Mouse (Mus musculus) limb, embryonic 14.5 days (tissue): ENCODE results near the gene Cisd1. TPM values are rescaled to one million over a fixed set of nuclear protein-coding genes. Genes with fewer than 3 reads are reported as not detected.

Source experiments
- ATAC-seq: fragments of 200-750 bp; cut with Nextera tagmentation; 2 replicates; pipeline ENCODE4 v1.8.0; 2017; ENCODE audit warnings: low read depth, moderate number of reproducible peaks, moderate TSS enrichment; ENCODE audit not compliant: low FRiP score
- DNase-seq: peaks from one replicate; pipeline ENCODE4 v3.0.0-alpha.2; 2015; ENCODE audit warnings: low spot score
- H3K27ac ChIP-seq: fragments of 300-500 bp; sonication (generic); replicated peaks from 2 replicates; pipeline ENCODE4 v1.5.1; 2014; ENCODE audit warnings: low read depth, mild to moderate bottlenecking, low read length, moderate library complexity, mixed read lengths
- H3K27me3 ChIP-seq: fragments of 300-500 bp; sonication (generic); 2 replicates; pipeline ENCODE4 v1.6.1; 2014; ENCODE audit warnings: low read length, mixed read lengths; ENCODE audit not compliant: control insufficient read depth, insufficient read depth
- H3K36me3 ChIP-seq: fragments of 300-500 bp; sonication (generic); 2 replicates; pipeline ENCODE4 v1.6.1; 2014; ENCODE audit warnings: mild to moderate bottlenecking, low read length, moderate library complexity, mixed read lengths; ENCODE audit not compliant: control insufficient read depth, insufficient read depth
- H3K4me1 ChIP-seq: fragments of 300-500 bp; sonication (generic); 2 replicates; pipeline ENCODE4 v1.6.1; 2014; ENCODE audit warnings: antibody characterized with exemption, low read length, mixed read lengths; ENCODE audit not compliant: control insufficient read depth, insufficient read depth
- H3K4me2 ChIP-seq: fragments of 300-500 bp; sonication (generic); replicated peaks from 2 replicates; pipeline ENCODE4 v1.6.1; 2014; ENCODE audit warnings: low read depth, mild to moderate bottlenecking, low read length, moderate library complexity; ENCODE audit not compliant: severe bottlenecking
- H3K4me3 ChIP-seq: fragments of 300-500 bp; sonication (generic); replicated peaks from 2 replicates; pipeline ENCODE4 v1.5.1; 2014; ENCODE audit warnings: low read length
- H3K9ac ChIP-seq: fragments of 300-500 bp; sonication (generic); 2 replicates; pipeline ENCODE4 v1.6.1; 2014; ENCODE audit warnings: mild to moderate bottlenecking, low read depth, low read length, moderate library complexity; ENCODE audit not compliant: severe bottlenecking
- H3K9me3 ChIP-seq: fragments of 300-500 bp; sonication (generic); 2 replicates; pipeline ENCODE4 v1.6.1; 2016; ENCODE audit warnings: low read length; ENCODE audit not compliant: control insufficient read depth
- POLR2A ChIP-seq: fragments of 200-500 bp; IDR thresholded peaks from 2 replicates; pipeline ENCODE4 v1.8.0; 2012; ENCODE audit warnings: inconsistent platforms, mild to moderate bottlenecking, moderate library complexity, borderline replicate concordance; ENCODE audit not compliant: insufficient read depth, insufficient read length; ENCODE audit errors: extremely low read depth
- WGBS: fragments of 180-500 bp; shearing (Covaris S2); extraction: QIAGEN DNeasy Blood & Tissue Kit; methylation state at CpG from one replicate; pipeline ENCODE4 v1.1.7; 2014; 5-methylcytosine and 5-hydroxymethylcytosine counted together
- polyA plus RNA-seq, 2 experiments: library from polyadenylated mRNA; depleted of rRNA in 1 of 2; stranded (reverse) in 1 of 2; unstranded in 1 of 2; fragments of >200 nt; fragmentation: Nextera tagmentation in 1 of 2; extraction: Ambion mirVana in 1 of 2; gene quantifications; 2 replicates each; pipeline versions ENCODE4 v1.2.1 to v1.2.3; 2012 to 2014

Cisd1 gene
- polyA plus RNA-seq, 2 experiments = 35.7 to 80.0 TPM

DNA sequence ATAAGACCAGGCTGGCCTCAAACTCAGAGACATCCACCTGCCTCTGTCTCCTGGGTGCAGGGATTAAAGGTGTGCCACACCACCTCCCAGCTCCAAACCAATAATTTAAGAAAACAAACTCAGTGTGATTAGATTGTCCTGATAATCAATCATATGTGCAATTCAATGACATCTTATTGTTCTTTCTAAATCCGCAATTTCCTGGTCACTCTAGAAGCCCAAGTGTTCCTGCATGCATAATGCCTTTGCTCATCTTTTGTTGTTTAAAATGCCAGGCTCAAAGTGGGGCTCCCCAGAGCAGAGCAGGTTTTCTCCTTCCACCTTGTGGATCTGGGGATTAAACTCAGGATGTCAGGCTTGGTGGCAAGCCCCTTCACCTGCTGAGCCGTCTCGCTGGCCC lies 34.5 kb downstream of the Cisd1 start:
- H3K27ac ChIP-seq = no peak overlapping the region
- H3K36me3 ChIP-seq = no peaks in the 10 kb centered on the region
- H3K4me3 ChIP-seq = no peak overlapping the region
- H3K9ac ChIP-seq = no peak overlapping the region
- TF ChIP-seq POLR2A = no peak
- H3K4me2 ChIP-seq = no peak overlapping the region
- H3K27me3 ChIP-seq = no peaks in the 10 kb centered on the region
- H3K4me1 ChIP-seq = no peaks in the 10 kb centered on the region
- ATAC-seq (no peak), DNase-seq (no peak)
- no peaks in the 10 kb centered on the region for H3K9me3 ChIP-seq
- 73% methylated on average over 3 of the region's 3 CpGs for WGBS

DNA sequence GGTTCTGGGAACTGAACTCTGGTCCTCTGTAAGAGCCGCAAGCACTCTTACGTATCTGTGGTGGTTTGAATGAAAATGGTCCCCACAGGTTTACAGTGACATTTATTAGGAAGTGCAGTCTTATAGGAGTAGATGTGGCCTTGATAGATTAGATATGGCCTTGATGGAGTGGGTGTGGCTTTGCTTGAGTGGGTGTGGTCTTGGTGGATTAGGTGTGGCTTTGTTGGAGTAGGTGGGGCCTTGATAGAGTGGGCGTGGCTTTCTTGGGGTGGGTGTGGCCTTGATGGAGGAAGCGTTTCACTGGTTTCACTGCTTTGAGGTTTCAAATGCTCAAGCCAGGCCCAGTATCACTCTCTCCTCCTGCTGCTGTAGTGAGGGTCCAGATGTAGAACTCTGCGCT lies 36.6 kb downstream of the Cisd1 start:
- no peak overlapping the region for H3K9ac ChIP-seq
- H3K27me3 ChIP-seq = no peaks in the 10 kb centered on the region
- TF ChIP-seq POLR2A = no peak
- ATAC-seq = no peak
- H3K36me3 ChIP-seq = no peaks in the 10 kb centered on the region
- DNase-seq = no peak
- no peaks in the 10 kb centered on the region for H3K9me3 ChIP-seq
- H3K4me2 ChIP-seq = no peak overlapping the region
- 88% methylated on average over 5 of the region's 5 CpGs for WGBS
- no peak overlapping the region for H3K4me3 ChIP-seq
- no peak overlapping the region for H3K27ac ChIP-seq
- H3K4me1 ChIP-seq = no peaks in the 10 kb centered on the region

DNA sequence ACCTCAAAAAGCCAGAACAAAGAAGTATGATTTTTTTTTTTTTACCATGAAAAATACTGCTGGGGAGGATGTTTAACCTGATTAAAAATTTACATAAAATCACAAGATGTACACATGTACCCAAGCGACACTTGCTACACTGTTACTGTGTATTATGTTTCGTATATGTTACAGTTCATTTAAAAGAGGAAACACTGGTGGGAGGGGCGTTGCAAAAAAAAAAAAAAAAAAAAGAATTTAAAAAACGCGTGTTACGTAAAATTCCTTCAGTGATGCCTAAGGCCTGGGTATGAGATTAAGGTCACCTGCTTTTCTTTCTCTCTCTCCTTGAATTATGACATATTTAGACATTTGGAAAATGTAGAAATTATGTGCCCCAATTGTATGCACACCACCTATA lies 38.0 kb downstream of the Cisd1 start:
- no peak overlapping the region for H3K27ac ChIP-seq
- no peaks in the 10 kb centered on the region for H3K36me3 ChIP-seq
- H3K4me1 ChIP-seq = no peaks in the 10 kb centered on the region
- no peak for ATAC-seq
- H3K4me3 ChIP-seq = no peak overlapping the region
- whole genome bisulfite sequencing = 67% methylated on average over 6 of the region's 6 CpGs
- no peak overlapping the region for H3K9ac ChIP-seq
- TF ChIP-seq POLR2A = no peak
- H3K4me2 ChIP-seq = no peak overlapping the region
- no peaks in the 10 kb centered on the region for H3K9me3 ChIP-seq
- no peak for DNase-seq
- H3K27me3 ChIP-seq = no peaks in the 10 kb centered on the region

DNA sequence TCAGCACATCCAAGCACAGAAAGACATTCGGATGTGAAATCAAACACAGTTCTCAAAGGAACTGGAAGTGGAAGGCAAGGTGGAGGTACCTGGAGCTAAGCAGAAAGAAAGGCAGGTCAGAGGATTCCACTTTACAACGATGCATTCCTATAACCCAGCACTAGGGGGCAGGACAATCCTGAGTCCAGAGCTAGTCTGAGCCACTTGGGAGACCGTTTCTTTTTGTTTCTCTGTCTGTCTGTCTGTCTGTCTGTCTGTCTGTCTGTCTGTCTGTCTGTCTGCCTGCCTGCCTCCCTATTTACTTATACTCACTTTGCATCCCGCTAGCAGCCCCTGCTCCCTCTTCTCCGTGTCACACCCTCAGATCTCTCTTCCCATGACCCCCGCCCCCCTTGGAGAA lies 38.6 kb downstream of the Cisd1 start:
- DNase-seq (peak; percentile 51), ATAC-seq (no peak)
- H3K27me3 ChIP-seq = no peaks in the 10 kb centered on the region
- no peak overlapping the region for H3K27ac ChIP-seq
- H3K4me3 ChIP-seq = no peak overlapping the region
- H3K9me3 ChIP-seq = no peaks in the 10 kb centered on the region
- peak overlapping the region; percentile 32; the same call in 1 of the 2 replicates for H3K4me2 ChIP-seq
- no peaks in the 10 kb centered on the region for H3K4me1 ChIP-seq
- TF ChIP-seq POLR2A = no peak
- WGBS = 20% methylated on average over 6 of the region's 6 CpGs
- H3K9ac ChIP-seq = no peak overlapping the region
- no peaks in the 10 kb centered on the region for H3K36me3 ChIP-seq

DNA sequence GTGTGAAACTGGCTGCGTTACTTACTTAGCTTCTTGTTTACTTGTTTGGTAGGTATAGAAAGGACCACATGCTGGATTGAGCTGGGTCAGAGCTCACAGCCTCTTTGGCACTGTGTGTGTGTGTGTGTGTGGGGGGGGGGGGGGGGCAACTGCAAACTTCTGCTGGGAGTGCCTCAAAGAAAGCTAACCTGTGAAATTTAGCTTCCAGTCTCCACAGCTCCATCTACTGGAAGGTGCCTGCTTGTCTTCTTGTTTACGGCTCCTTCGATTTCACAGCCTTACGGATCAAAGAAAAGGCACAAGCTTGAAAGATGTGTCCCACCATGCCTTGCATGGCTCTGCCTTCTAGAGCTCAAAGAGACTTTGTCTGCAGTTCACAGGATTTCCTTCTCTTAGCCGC lies 42.3 kb downstream of the Cisd1 start:
- Histone ChIP-seq H3K9me3 (no peaks in the 10 kb centered on the region), H3K4me3 (no peak overlapping the region), H3K4me1 (no peaks in the 10 kb centered on the region), H3K4me2 (no peak overlapping the region), H3K27me3 (no peaks in the 10 kb centered on the region), H3K27ac (no peak overlapping the region), H3K36me3 (no peaks in the 10 kb centered on the region), H3K9ac (no peak overlapping the region)
- TF ChIP-seq POLR2A = no peak
- no peak for DNase-seq
- 22% methylated on average over 5 of the region's 5 CpGs for WGBS
- ATAC-seq = no peak

DNA sequence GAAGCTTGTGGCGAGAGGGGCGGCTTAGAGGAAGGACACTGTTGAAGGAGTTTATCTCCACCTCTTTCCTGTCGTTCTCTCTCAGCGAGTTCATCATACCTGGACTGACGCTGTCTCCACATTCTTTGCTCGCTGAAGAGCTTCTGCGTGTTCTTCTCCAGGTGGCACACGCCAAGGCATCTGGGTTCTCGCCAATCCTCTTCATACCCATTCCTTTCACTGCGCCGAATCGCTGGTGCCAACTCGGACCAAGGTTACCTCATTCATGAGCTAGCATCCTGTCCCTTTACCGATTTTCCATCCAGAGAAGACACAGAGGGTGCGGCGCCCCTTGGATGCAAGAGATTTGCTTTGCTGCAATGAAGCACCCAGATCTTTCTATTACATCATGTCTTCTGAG lies 44.6 kb downstream of the Cisd1 start:
- WGBS = 83% methylated on average over 16 of the region's 16 CpGs
- no peak for ATAC-seq

More for the DNA sequence above, 44.6 kb downstream of the Cisd1 start:
- no peak overlapping the region for H3K27ac ChIP-seq
- H3K36me3 ChIP-seq = no peaks in the 10 kb centered on the region
- no peaks in the 10 kb centered on the region for H3K27me3 ChIP-seq
- no peak for DNase-seq
- no peak overlapping the region; the same call in 1 of the 2 replicates for H3K9ac ChIP-seq
- H3K9me3 ChIP-seq = no peaks in the 10 kb centered on the region
- H3K4me3 ChIP-seq = no peak overlapping the region
- no peak overlapping the region for H3K4me2 ChIP-seq
- no peaks in the 10 kb centered on the region for H3K4me1 ChIP-seq
- TF ChIP-seq POLR2A = no peak
